Mouse (Mus musculus) thymus, postnatal 10 days (tissue): ENCODE data around the gene Ccdc142.

Source experiments
- DNase-seq, 2 experiments: peaks; one replicate each; pipeline ENCODE4 v3.0.0; 2021; ENCODE audit warnings: low spot score in 2 of 2

Gene Ccdc142

DNA sequence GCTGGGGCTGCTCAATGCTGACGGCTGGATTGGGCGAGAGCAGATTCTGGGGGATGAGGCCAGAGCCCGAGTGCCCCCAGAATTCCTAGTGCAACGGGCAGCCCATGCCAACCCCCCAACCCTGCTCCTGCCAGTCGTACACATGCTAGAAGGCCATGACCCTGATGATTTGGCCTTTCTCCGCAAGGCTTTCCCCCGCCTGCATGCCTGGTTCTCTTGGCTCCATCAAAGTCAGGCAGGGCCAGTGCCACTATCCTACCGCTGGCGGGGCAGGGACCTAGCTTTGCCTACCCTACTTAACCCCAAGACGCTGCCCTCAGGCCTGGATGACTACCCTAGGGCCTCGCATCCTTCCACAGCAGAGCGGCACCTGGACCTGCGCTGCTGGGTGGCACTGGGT is 16.2 kb downstream of the Ccdc142 start:
- no peak for DNase-seq

GRCm38 (mm10) chr6:83118369-83118768 is 17.0 kb downstream of the Ccdc142 start:
- DNase-seq, result no peak

GRCm38 (mm10) chr6:83118825-83119733 is 17.7 kb downstream of the Ccdc142 start:
- no peak for DNase-seq

DNA sequence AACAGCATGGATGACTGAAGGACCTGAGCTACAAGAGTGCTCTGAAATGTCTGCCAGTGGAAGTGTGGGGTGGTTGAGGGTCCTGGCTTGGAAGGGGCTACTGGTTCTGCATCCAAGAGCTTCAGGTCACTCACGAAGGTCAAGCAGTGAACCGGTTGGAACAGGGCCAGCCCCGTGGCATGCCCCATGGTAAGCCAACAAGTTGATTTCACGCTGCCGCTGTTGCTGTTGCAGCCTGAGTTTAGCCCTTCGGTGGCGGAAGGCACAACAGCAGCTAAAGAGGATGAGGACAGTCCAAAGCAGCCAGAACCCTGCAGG is 18.3 kb downstream of the Ccdc142 start:
- DNase-seq, result no peak

DNA sequence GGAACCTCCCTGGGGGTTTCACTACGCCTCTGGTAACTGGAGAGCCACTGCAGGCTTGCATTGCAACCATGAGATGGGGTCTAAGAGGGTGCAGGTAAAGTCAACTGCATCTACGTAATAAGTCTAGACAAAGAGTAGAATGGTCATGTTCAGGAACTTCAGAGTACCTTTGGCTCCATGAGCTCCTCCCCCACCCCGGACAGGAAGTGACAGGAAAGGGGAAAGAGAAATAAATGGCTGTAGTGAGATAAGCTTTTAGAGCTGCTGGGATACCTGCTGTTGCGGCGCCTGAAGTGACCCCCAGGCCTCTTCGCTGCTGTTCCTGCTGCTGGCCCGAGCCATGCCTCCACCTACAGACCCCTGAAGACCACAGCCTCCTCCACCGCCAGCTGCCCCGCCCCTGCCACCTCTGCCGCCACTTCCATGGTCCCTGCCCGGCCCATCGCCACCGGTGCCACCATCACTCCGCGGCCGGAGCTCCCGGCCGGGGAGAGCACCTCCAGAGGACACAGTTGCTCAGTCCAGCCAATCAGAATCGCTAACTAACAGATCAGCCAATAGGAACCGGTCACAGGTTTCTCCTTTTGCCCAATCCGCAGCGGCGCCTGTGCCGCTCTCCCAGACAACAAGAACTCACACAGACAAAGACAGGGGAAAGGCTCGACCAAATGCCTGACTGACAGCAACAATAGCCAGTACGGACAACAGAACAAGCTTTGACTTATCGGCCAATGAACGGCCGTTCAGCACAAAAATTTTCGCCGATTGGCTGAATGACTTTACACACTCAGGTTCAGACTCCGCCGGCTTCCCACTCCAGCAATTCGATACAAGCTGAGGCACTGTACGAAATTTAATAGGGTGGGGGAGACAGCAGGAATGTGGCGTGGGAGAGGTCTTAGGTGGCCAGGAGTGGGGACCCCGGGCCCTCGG is 19.8 kb downstream of the Ccdc142 start, which contains the start of gene Wbp1:
Wbp1 (minus strand) TSS at position 630 of the 933 bp plus-strand sequence.
- peak; percentile 88 to 94 for DNase-seq

GRCm38 (mm10) chr6:83121863-83122710 is 20.7 kb downstream of the Ccdc142 start:
- peak in 1 of 2 experiments; percentile 37 for DNase-seq

DNA sequence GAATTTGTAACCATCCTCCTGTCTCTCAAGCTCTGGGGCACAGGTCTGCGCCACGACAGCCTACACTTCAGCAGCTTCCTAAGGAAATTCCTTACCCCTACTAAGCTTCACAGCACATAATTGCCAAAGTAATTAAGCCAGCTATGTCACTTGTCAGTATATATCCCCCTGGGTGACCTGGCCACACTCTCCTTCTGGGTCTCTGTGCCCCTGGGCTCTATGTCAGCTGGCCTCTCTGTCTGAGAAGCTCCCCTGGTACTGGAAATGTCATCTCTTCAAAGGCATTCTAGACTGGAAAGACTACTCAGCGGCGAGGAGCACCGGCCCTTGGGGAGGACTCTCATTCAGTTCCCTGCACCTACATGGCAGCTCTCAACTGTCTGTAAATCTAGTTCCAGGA is 21.6 kb downstream of the Ccdc142 start:
- no peak for DNase-seq

DNA sequence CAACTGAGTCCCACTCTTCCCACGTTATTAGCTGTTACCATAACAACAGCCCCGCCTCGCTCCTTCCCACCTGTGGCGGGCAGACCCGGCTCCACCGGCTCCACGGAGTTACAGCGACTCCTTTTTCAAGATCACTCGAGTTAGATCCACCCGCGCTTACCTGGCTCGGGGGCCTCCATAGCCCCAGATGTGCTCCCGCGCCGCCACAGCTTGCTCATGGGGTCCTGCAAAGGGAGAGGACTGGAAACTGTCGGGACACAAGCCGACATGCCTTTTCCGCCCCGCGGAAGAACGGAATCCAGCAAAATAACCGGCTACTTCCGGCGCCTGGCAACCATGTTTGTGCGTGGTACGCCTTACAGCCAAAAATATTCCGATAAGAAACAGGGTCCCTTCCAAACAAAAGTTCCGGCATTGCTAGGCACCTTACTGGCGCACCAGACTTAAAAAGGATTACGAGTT is 23.5 kb downstream of the Ccdc142 start:
- DNase-seq, result peak; percentile 84 to 91

DNA sequence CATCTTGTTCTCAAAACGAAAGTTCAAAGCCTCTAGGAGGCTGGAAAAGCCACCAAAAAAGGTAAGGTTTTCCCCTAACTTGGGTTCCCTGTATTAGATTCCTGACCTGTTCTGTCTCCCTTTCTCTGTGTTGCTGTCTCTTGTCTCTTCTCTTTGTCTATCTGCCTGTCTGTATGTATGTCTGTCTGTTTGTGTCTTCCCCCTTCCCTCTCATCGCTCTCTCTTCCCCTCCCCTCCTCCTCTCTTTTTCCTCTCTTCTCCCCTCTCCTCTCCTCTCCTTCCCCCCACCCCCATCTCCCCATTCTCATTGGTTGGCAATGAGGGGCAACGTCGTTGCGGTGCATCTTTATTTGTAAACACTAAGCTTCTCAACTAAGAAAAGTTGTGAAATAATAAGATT is 23.9 kb downstream of the Ccdc142 start, which contains the start of gene Ino80b:
Ino80b (minus strand) TSS at position 101 of the 400 bp plus-strand sequence.
- no peak for DNase-seq

DNA sequence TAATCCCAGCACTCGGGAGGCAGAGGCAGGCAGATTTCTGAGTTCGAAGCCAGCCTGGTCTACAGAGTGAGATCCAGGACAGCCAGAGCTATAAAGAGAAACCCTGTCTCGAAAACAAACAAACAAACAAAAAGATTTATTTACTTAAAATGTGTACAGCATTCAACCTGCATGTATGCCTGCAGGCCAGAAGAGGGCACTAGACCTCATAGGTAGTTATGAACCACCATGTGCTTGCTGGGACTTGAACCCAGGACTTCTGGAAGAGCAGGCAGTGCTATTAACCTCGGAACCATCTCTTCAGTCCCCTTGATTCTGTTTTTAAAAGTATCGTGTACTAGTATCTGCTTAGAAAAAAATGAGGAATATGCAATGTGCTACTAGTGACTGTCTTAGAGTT is 26.0 kb downstream of the Ccdc142 start:
- DNase-seq, result no peak

GRCm38 (mm10) chr6:83131469-83132034 is 30.2 kb downstream of the Ccdc142 start:
- DNase-seq, result no peak

GRCm38 (mm10) chr6:83132176-83132919 is 30.9 kb downstream of the Ccdc142 start:
- DNase-seq, result no peak

DNA sequence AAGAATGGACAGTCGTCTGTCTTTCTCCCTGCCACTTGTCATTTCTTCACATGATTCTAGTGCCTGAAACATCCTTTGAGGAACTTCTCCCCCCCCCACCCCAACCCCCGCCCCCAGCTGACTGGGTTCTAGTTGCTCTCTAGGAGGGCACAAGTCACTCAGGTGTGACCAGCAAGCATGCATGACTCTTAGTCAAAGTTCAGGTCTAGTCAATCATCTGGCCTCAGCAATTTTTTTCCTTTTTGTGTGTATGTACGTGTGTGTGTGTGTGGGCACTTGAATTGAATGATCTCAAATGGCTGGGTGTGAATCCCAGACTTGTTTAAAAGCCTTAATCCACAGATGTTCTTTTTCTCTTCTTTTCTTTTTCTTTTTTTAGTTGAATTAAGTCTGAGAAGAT is 32.8 kb downstream of the Ccdc142 start:
- DNase-seq, result no peak

DNA sequence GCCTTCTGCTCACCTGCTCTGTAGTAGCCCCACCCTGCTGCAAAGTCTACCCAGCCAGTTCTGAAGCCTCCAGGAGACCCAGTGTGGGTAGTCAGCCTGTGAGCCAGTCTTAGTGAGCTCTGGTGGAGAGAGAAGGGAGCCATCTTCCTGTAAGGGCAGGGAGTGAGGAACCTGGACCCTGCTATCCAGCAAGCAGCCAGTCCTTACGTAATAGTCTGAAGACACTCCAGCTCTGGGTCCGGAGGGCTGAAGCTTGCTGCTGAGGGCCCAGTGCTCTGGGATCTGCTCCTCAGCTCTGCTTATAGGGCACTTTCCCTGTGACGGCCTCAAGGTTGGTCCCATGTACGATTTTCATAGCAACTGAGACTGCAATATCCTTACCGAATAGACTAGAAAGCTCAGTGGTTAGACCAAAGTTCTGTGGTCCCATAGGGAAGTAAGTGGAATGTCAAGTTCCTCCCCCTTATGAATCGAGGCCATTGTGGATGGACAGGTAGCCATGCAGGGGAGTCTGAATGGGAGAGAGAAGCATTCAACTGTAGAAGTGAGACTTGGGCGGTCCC is 33.6 kb downstream of the Ccdc142 start, which contains the start of gene Rtkn:
Rtkn (plus strand) TSS at position 513 of the 563 bp plus-strand sequence.
- DNase-seq, result no peak

DNA sequence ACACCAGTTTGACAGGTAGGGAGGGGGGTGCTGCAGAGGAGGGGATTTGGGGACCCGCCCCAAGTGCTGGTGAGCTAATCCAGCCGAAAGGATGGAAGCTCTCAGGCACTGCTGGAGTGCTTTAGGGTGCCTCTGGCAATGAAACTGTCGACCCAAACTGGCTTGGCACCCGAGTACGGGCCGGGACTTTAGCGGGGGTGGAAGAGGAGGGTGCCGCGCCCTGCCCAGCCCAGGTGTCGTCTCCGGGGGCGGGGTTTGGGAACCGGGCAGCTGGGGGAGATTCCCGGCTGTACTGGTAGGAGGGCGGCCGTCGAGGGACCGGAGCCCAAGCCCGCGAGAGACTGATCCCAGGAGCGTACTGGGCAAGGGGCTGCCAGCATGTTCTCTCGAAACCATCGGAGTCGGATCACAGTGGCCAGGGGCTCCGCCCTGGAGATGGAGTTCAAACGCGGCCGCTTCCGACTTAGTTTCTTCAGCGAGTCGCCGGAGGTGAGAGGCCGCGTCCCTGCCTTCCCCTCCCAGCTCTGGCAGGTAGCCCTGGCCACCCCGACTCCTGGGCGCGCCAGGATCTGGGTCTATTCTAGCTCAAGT is 34.3 kb downstream of the Ccdc142 start:
- DNase-seq, result no peak

GRCm38 (mm10) chr6:83136291-83136880 is 35.0 kb downstream of the Ccdc142 start:
- DNase-seq, result no peak

- DNase-seq, result peak; percentile 71 to 80
Measured at GRCm38 (mm10) chr6:83136881-83137575, 35.6 kb downstream of the Ccdc142 start.

DNA sequence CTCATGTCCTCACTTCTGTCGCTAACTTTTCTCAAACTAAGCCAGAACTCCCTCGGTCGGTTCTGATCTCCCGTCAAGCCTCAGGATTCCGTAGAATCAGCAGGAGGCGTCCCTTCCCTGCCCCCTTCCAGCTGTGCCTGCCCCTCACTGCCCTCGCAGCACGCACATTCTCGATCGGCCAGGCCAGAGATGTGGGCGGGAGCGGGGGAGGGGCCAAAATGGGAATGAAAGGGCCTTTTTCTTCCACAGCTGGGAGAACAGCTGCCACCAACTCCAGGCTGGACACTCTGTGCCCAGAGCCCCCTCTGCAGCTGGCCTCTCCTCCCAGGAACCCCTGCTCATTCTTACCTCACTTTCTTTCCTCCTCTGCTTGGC is 36.2 kb downstream of the Ccdc142 start:
- DNase-seq, result no peak

GRCm38 (mm10) chr6:83138056-83138455 is 36.7 kb downstream of the Ccdc142 start:
- DNase-seq, result no peak
